Mouse (Mus musculus) lung, postnatal 0 days (tissue): ENCODE measurements at regions not wholly inside any gene's neighbourhood (a gene's known extent, or its start where the extent isn't known, plus 50 kb on each side); places are given as distances from the start of the nearest gene placed in this dataset.

Experiments used
- CTCF ChIP-seq: IDR thresholded peaks from 2 replicates; pipeline ENCODE4 v1.5.1; 2016; ENCODE audit warnings: antibody characterized with exemption, mild to moderate bottlenecking
- EP300 ChIP-seq: IDR thresholded peaks from 2 replicates; pipeline ENCODE4 v1.6.1; 2016; ENCODE audit warnings: antibody characterized with exemption, mild to moderate bottlenecking, control low read depth

- no peak for TF ChIP-seq EP300
- TF ChIP-seq CTCF, result no peak
These were observed 325.1 kb downstream of the Serpinb8 start for GRCm38 (mm10) chr1:107914671-107915590.
